Mouse (Mus musculus) neutrophil, adult 5-6 weeks (primary cell): ENCODE data around the gene F2r. TPM values are rescaled to one million over a fixed set of nuclear protein-coding genes. Genes with fewer than 3 reads are reported as not detected.

ENCODE experiments used
- ATAC-seq: fragments of 151-379, 151-347 bp; 2 replicates; pipeline ENCODE4 v1.8.0; 2017; ENCODE audit warnings: mild to moderate bottlenecking, moderate TSS enrichment; ENCODE audit not compliant: insufficient number of reproducible peaks, poor library complexity, low FRiP score, severe bottlenecking; ENCODE audit errors: extremely low read depth
- total RNA-seq: library from RNA; stranded (forward); fragments of 200-1000 nt; gene quantifications from 2 replicates; pipeline ENCODE4 v1.2.3, GENCODE M21; 2017

The F2r gene
- total RNA-seq, 1 experiment from 2014 or later, result 2.9 TPM

- no peak for ATAC-seq
These were observed 61.0 kb downstream of the F2r start for GRCm38 (mm10) chr13:95557326-95557725.

- peak; percentile 51; the same call in 1 of the 2 replicates for ATAC-seq
These were observed 64.3 kb downstream of the F2r start for GRCm38 (mm10) chr13:95553885-95554492.

Other genes starting within 250 kb of the F2r start
- gene Aggf1, start 243.1 kb downstream of the F2r start, total RNA-seq, result 49.6 and 51.4 TPM in 2 replicates
- gene Crhbp, start 173.6 kb downstream of the F2r start, total RNA-seq, result not detected in 2 replicates
- not detected in 2 replicates for gene S100z, start 139.8 kb downstream of the F2r start, total RNA-seq
- 5.4 and 5.5 TPM in 2 replicates for gene F2rl1, start 93.3 kb downstream of the F2r start, total RNA-seq
- 1.3 and 2.6 TPM in 2 replicates for gene F2rl2, start 78.4 kb upstream of the F2r start, total RNA-seq